Mouse (Mus musculus) urinary bladder, postnatal 4 days (tissue): ENCODE results near the gene Arid1b.
"Not testable (repeated sequence)": the region's sequence is repeated elsewhere in the genome, so short reads cannot be mapped to it uniquely, and the experiment has no call there.

Source experiments
- DNase-seq, 2 experiments: peaks; one replicate each; pipeline ENCODE4 v3.0.0; 2021 to 2022; ENCODE audit warnings: low spot score in 2 of 2

The Arid1b gene

GRCm38 (mm10) chr17:5110981-5111380 lies 116.8 kb downstream of the Arid1b start:
- DNase-seq = not testable (repeated sequence)

GRCm38 (mm10) chr17:5112116-5112515 lies 118.0 kb downstream of the Arid1b start:
- no peak for DNase-seq

GRCm38 (mm10) chr17:5115952-5116351 lies 121.8 kb downstream of the Arid1b start:
- DNase-seq = no peak

- no peak for DNase-seq
These were observed 122.9 kb downstream of the Arid1b start for GRCm38 (mm10) chr17:5116990-5117389.

- DNase-seq = no peak
These were observed 124.0 kb downstream of the Arid1b start for GRCm38 (mm10) chr17:5118171-5118570.

GRCm38 (mm10) chr17:5124643-5125042 lies 130.5 kb downstream of the Arid1b start:
- no peak for DNase-seq

GRCm38 (mm10) chr17:5125084-5125855 lies 131.1 kb downstream of the Arid1b start:
- DNase-seq = no peak

GRCm38 (mm10) chr17:5125856-5126806 lies 132.0 kb downstream of the Arid1b start:
- DNase-seq = no peak

GRCm38 (mm10) chr17:5129606-5130005 lies 135.5 kb downstream of the Arid1b start:
- DNase-seq = no peak

- no peak for DNase-seq
These were observed 136.0 kb downstream of the Arid1b start for GRCm38 (mm10) chr17:5130116-5130515.

GRCm38 (mm10) chr17:5131706-5132105 lies 137.6 kb downstream of the Arid1b start:
- no peak for DNase-seq

- DNase-seq = no peak
These were observed 138.3 kb downstream of the Arid1b start for GRCm38 (mm10) chr17:5132296-5132986.

GRCm38 (mm10) chr17:5132987-5133355 lies 138.8 kb downstream of the Arid1b start:
- no peak for DNase-seq

GRCm38 (mm10) chr17:5133831-5134230 lies 139.7 kb downstream of the Arid1b start:
- DNase-seq = no peak

- no peak for DNase-seq
These were observed 140.1 kb downstream of the Arid1b start for GRCm38 (mm10) chr17:5134271-5134670.

- DNase-seq = no peak
These were observed 143.8 kb downstream of the Arid1b start for GRCm38 (mm10) chr17:5137936-5138335.

GRCm38 (mm10) chr17:5138641-5139205 lies 144.6 kb downstream of the Arid1b start:
- DNase-seq = no peak

GRCm38 (mm10) chr17:5139553-5139952 lies 145.4 kb downstream of the Arid1b start:
- no peak for DNase-seq

- DNase-seq = no peak
These were observed 149.8 kb downstream of the Arid1b start for GRCm38 (mm10) chr17:5143735-5144439.

GRCm38 (mm10) chr17:5150660-5151063 lies 156.5 kb downstream of the Arid1b start:
- no peak for DNase-seq

GRCm38 (mm10) chr17:5151852-5152251 lies 157.7 kb downstream of the Arid1b start:
- DNase-seq = no peak
